Mouse (Mus musculus) heart, postnatal 14 days (tissue): ENCODE results near the gene Fadd. TPM values are rescaled to one million over a fixed set of nuclear protein-coding genes. Genes with fewer than 3 reads are reported as not detected.

Experiments used
- DNase-seq, 2 experiments: peaks; one replicate each; pipeline ENCODE4 v3.0.0; 2021 to 2022
- intact Hi-C: fragments of 180-260 bp; cut with DNase I; formaldehyde crosslinking; loops from one replicate; pipeline ENCODE4 v1.15.1; 2025
- long read RNA-seq, 2 experiments: library from polyadenylated mRNA; stranded (forward); transcript quantifications; one replicate each; pipeline ENCODE4 v2.0.0; 2021
- total RNA-seq, 2 experiments: library from RNA; stranded (reverse); gene quantifications; 2 replicates each; pipeline ENCODE4 v1.2.3; 2021

Gene Fadd
- 1 to 10 TPM; 7.0 to 7.2 TPM for total RNA-seq
- long read RNA-seq, experiment 1, transcript Fadd-201 (2 exons, 3,903 nt) = major isoform, 10 of 10 reads
- long read RNA-seq, experiment 1, partial matches to known transcripts = 0 of 10 reads
- long read RNA-seq, experiment 1, other reads (novel, unspliced or antisense) = 0 of 10 reads
- long read RNA-seq, experiment 2, transcript Fadd-201 (2 exons, 3,903 nt) = major isoform, 10 of 10 reads
- long read RNA-seq, experiment 2, partial matches to known transcripts = 0 of 10 reads
- long read RNA-seq, experiment 2, other reads (novel, unspliced or antisense) = 0 of 10 reads

DNA sequence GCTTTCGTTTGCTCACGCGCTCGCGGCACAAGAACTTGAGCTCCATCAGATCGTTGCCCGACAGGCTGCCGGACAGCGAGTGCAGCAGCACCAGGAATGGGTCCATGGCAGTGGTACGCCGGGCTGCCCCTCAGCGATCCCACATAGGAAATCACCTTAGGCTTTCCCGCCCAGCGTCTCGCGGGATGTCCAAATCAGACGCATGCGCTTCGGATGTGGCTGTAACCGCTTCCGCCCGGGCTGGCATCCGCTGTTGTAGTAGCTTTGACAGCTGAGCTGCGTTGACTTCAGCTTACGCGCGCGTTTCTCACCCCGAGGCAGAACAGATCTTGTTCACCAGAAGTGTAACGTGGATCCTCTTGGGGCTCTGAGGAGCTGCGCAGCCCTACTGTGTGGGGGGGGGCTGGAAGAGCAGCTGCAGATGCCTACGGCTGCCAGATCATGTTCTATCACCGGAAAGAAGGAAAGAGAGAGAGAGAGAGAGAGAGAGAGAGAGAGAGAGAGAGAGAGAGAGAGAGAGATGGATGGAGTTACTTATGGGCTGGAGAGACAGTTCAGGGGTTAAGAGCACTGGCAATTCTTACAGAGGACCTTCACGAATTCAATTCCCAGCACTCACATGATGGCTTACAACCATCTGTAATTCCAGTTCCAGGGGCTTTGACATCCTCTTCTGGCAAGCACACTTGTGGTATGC is at the start of gene Fadd:
Fadd (minus strand) TSS at position 180 of the 697 bp plus-strand sequence.
- intact Hi-C loops = loop anchor here (5.0 kb wide), 1 partner anchor 70 kb away; no protein-coding TSS in a partner anchor
- DNase-seq = peak; percentile 94 to 98

- no peak for DNase-seq
- intact Hi-C loops = no loop called here
Observed at GRCm38 (mm10) chr7:144630622-144631021, 48.4 kb upstream of the Fadd start.

DNA sequence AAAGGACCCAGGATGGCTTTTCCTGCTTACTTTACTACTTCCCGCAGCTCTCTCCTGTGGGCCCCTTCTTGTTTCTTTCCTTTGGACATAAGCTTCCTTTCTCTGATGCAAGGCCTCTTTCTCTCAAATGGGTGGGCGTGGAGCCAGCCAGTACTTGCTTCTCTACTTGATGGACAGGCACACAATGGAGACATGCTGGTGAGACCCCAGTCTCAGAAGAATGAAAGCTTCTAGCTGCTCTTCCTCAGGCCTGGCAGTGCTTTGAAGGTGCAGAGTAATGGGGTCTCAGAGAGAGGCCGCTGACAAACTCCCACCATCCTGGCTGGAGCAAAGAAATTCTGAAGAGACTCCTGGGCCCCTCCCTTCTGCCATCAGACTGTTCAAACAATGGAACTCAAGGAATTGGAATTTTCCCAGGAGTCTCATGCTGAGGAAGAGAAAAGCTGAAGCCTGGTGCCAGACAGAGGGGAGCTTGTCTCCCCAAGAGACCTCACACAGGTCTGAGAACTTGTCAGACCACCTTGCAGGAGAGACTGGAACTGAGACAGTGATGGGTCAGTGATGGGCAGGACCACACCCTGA is 46.2 kb upstream of the Fadd start:
- intact Hi-C loops = no loop called here
- DNase-seq = no peak

- intact Hi-C loops = no loop called here
- no peak for DNase-seq
Observed at GRCm38 (mm10) chr7:144627606-144628333, 45.5 kb upstream of the Fadd start.

GRCm38 (mm10) chr7:144626042-144626441 is 43.8 kb upstream of the Fadd start:
- intact Hi-C loops = no loop called here
- DNase-seq = peak in 1 of 2 experiments; percentile 35

- no peak for DNase-seq
- intact Hi-C loops = no loop called here
Observed at GRCm38 (mm10) chr7:144620721-144621681, 38.7 kb upstream of the Fadd start.

DNA sequence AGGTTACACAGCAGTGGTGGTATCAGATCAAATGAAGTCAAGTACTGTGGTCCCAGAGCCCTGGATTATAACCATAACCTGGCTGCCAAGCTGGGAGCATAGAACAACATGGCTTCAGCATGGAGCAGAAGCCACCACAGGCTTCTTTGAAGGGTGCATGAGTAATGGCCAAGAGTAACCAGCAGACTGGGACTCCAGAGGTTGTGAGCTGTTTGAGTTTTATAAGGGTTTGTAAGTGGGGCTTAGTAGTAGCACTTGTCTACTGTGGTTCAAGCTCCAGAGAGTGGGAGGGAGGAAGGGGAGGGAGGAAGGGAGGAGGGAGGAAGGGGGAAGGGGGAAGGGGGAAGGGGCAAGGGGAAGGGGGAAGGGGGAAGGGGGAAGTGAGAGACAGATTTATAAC is 38.1 kb upstream of the Fadd start:
- DNase-seq = no peak
- intact Hi-C loops = no loop called here

GRCm38 (mm10) chr7:144615343-144615742 is 33.1 kb upstream of the Fadd start:
- intact Hi-C loops = no loop called here
- DNase-seq = peak in 1 of 2 experiments; percentile 24

DNA sequence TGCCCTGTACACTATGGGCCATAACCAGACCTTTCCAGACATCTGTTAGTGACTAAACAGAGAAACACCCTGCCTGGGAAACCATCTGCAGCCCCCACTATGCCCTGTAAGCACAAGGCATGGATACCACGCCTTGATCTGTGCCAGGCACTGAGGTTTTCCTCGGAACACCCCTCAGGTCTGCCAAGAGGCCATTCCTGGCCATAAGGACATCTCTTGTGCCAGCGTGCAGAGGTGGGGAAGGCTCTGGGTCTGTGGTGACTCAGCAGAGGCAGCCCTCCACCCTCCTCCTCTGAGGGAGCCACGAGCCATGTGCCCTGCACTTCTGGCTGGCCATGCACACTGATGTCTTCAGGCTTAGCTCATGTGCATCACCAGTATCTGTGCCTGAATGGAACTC is 30.6 kb upstream of the Fadd start:
- DNase-seq = no peak
- intact Hi-C loops = no loop called here

- intact Hi-C loops = no loop called here
- DNase-seq = no peak
Observed at GRCm38 (mm10) chr7:144612351-144612750, 30.1 kb upstream of the Fadd start.

- intact Hi-C loops = no loop called here
- DNase-seq = no peak
Observed at GRCm38 (mm10) chr7:144611595-144611994, 29.3 kb upstream of the Fadd start.

- intact Hi-C loops = no loop called here
- DNase-seq = no peak
Observed at GRCm38 (mm10) chr7:144609568-144609967, 27.3 kb upstream of the Fadd start.

- no peak for DNase-seq
- intact Hi-C loops = no loop called here
Observed at GRCm38 (mm10) chr7:144607862-144608261, 25.6 kb upstream of the Fadd start.

DNA sequence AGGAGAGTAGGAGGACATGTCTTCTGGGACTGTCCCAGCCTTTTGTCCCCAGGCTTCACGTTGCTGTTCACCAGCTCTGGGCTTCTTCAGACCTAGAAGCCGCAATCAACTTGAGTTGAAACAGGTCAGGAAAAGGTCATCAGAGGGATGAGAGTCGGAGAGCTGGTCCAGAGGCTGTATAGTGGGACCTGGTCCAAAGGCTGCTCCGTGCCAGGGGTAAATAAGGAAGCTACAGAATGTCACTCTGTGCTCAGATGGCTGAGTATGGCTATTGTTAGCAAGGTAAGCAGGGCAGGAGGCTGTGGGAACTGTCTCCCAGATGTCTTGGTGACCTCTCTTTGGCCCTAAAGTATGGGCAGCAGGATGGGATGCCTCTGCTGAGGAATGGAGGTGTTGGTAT is 22.5 kb upstream of the Fadd start:
- intact Hi-C loops = no loop called here
- no peak for DNase-seq

DNA sequence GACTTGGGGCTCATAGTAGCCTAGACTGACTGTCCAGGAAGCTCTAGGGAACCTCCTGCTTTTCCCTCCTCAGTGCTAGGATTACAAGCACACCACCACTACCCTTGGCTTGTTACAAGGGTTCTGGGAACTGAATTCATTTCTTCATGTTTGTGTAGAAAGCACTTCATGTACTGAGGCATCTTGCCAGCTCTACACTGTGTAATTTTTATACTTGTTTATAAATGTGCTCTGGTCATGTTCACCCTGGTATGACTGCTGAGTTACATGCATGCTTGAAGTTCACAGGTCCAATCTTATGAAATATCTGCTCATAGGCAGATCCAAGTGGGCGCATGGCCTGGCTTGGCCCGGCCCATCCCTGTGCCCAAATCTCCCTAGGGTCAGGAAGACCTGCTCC is 22.0 kb upstream of the Fadd start:
- intact Hi-C loops = no loop called here
- no peak for DNase-seq

DNA sequence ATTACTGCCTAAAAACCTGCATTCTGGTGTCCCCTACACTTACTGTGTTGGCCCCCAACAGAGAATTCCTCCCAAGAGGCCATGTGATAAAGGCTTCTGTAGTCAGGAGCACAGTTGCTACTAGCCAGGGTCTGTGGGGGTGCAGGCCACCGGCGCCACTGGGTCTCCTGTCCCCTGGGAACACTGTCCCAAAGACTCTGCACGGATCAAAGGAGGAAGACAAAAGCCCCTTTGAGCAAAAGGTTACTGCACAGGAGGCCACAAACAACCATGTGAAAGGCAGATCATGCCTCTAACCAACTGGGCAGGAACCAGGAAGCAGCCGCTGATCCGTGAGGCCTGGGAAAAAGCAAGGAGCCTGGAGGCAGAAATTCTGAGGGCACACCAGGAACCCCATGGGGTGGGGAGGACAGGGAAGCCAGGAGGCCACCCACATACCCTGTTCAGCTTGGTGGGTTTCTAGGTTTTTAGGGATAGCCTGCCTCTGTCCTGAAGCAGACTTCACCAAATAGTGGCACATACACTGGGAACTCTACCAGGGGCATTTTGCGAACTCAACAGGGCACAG is 18.2 kb upstream of the Fadd start:
- intact Hi-C loops = no loop called here
- DNase-seq = no peak

- intact Hi-C loops = loop anchor here (5.0 kb wide), 1 partner anchor 318 kb away; no protein-coding TSS in a partner anchor
- DNase-seq = no peak
Observed at GRCm38 (mm10) chr7:144589508-144589907, 7.2 kb upstream of the Fadd start.

DNA sequence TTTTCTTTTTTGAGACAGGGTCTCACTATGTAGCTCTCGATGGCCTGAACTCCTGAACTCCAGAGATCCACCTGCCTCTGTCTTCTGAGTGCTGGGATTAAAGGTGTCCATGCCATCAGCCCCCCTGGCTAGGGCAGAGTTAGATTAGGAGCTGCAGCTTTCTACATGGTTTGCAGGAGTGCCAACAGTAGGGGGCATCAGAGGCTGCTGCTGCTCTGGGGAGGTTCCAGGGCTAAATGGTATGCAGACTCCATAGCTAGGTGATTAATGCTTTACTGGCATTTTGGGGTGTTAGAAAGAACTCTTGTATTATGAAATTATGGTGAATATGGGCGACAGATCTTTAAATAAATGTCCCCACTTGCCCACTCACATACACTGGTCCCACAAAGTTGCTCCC is 5.0 kb upstream of the Fadd start:
- intact Hi-C loops = loop anchor here (1.0 to 5.0 kb wide), 2 partner anchors 188 to 320 kb away; no protein-coding TSS in a partner anchor
- DNase-seq = peak; percentile 37 to 57

DNA sequence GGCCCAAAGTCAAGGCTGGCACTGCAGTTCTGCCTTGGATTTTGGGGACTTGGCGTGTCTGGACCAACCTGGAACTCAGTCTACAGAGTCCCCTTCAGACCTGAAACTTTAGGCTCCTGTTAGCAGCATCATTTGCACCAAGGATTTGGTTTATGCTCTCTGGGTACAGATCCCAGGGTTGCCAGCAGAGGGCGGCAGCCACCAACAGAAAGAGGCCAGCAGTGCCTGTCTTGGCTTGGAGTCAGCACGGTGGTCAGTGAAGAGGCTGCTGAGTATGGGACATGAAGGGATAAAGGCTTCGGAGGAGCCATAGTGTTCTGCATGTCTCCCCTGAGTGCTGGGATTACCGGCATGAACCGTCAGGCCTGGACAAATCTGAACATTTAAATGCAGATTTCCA is 3.4 kb upstream of the Fadd start:
- DNase-seq = peak; percentile 74 to 87
- intact Hi-C loops = loop anchor here (2.0 to 5.0 kb wide), 2 partner anchors 322 to 369 kb away; no protein-coding TSS in a partner anchor
